Mouse (Mus musculus) cerebellum, adult 11 months (tissue): ENCODE measurements at regions not wholly inside any gene's neighbourhood (a gene's known extent, or its start where the extent isn't known, plus 50 kb on each side); places are given as distances from the start of the nearest gene placed in this dataset.
A peak's percentile ranks its signal among the peaks of the same experiment; 100 is the strongest.

Experiments
- DNase-seq: peaks from one replicate; pipeline ENCODE4 v3.0.0; 2022

DNA sequence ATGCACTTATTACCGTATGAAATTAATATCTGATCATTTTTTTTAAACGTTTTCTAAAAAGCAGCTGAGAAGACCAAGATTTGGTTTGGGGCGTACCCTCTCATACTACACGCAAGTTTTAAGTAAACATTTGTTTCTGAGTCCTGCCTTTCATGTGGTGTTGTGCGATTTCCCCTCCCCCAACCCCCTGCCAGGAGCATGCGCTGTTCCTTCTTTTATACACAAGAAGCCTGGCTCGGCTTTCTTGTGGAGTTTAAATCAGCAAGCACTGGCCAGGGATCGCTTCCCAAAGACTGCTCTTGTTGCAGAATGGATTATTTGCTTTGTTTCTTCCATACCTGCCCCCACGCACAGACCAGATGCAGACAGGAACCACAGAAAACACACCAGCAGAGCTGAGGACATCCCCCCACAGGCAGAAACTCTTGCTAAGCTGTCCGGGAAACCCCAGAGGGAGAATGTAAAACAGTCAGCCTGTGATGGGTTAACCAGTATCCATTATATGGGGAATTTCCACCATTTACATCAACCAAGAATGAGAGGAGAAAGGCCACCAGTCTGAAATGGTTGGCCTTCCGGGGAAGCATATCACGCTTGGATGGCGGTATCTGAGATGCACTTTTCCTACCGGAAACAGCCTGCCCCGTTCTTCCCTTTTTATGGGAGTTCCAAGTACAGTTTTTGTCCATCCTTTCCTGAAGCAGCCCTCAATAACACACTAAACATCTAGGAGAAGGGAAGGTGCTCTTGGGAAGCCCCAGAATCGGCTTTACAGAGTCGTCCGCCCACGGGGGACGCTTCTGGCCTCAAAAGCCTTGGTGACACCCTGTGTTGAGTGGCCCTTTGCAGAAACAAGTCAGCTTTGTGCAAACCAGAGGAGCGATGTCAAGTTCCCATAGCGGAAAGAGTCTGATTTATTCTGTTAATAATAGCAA is 91.3 kb downstream of the Tomm20 start:
- no peak for DNase-seq

DNA sequence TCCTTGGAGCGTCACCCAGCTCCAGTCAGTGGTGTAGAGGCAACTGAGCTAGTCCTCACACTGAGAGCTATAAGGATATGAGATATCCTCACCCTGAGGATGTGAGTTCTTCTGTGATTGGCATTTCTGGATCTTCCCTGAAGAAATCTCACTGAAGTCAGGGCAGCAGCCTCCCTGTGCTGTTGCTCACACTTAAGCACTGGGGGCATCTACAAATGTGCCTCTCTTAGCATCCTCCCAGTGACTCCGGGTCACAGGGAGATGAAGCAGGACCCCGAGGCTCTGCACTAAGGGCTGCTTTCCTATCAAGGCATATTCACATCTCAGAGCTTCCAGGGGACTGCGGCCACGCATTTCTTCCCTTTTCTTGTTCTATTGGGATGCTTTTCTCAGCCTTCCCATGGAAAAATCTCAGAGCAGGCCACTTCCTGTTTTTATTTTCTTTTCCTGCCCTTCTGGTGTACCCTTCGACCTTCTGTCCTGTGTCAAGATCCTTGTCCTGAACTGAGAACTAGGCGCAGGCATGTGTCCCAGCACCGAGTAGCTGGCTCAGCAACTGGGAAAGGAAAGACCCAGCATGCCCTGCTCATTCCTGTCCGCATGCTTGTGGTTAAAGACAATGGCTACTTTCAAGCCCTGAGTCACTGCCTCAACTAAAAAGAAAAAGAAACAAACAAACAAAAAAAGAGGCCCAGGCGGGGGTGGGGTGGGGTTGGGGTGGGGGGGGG is 92.8 kb downstream of the Tomm20 start:
- DNase-seq, result no peak

DNA sequence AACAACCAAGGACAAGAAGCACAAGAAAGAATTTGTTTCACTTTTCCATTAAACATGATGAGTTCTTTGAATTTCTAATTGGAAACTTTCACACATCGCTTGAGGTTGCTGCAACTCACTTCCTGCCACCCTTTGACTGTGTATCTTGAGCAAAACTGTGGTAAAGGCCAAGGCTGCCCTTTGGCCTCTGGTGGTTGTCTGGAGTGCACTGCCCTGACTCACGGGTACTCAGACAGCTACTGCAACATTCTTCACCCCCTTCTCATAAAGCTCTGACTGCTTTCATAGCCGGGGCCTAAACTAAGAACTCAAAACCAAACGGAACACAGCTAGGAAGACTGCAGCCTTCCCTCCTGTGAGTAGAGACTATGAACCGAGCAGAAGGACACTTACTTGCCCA is 93.5 kb downstream of the Tomm20 start:
- DNase-seq, result no peak

DNA sequence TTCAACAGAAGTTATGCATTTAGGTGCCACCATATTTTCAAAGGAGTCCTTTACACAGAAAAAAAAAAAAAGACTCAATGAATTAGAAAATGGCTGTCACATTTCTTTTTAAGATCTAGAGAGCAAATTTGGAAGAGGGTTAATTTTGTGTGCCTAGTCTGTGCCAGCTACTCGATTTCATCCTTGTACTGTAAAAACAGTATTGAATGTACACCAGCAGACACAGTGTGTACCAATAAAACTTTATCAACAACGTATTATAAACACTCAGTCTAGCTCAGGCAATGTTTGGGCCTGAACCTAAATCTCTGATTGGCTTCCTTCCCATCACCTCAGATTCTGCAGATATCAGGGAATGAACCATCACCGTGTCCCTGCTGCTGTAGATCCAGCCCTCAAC is 93.9 kb downstream of the Tomm20 start:
- DNase-seq, result no peak

DNA sequence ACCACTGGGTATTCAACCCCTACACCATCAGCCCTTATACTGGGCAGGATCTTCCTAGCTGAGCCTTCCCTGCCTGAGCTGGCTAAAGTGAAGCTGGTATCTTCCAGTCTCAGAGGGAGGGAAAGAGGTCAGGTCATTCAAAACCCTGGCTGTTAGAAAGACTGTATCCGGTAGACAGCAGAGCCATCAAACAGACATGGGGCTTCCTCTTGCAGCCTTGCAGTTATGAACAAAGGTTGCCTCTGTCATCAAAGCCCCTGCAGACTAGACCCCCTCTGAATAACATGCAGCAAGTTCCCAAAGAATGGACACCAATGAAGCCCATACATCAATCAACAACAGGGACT is 95.5 kb downstream of the Tomm20 start:
- no peak for DNase-seq

DNA sequence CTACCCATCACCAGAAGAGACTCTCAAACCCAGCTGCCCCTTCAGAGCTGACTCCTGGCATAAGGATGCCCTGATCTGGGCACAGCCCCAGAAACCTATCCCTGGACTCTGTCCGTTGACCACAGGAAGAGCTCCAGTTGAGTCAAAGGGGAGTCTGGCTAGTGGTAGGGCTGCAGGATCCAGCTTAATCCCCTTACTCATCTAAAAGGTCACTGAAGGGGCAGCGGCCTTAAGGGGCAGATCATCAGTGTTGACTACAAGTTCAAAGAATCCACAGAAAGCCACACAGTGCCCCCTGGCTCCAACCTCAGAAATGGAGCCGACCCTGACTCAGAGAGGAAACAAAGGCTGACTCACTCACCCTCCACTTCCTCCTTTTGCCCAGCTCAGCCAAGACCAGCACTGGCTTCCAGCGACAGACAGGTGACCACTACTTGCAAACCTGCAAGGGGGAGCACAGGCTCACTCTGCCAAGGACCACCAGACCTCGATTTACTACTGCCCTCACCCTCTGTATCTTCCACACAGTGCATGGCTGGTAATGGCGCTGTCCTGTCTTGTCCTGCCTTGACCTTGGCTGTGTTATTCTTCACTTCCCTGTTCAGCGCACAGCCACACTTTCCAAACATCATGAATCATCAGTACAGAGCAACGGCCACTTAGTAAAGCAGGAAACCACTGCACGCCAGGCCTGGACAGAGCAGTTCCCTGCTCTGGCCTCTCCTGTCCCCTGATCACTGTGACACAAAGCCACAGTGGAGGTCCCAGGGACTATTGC is 96.0 kb downstream of the Tomm20 start:
- no peak for DNase-seq

DNA sequence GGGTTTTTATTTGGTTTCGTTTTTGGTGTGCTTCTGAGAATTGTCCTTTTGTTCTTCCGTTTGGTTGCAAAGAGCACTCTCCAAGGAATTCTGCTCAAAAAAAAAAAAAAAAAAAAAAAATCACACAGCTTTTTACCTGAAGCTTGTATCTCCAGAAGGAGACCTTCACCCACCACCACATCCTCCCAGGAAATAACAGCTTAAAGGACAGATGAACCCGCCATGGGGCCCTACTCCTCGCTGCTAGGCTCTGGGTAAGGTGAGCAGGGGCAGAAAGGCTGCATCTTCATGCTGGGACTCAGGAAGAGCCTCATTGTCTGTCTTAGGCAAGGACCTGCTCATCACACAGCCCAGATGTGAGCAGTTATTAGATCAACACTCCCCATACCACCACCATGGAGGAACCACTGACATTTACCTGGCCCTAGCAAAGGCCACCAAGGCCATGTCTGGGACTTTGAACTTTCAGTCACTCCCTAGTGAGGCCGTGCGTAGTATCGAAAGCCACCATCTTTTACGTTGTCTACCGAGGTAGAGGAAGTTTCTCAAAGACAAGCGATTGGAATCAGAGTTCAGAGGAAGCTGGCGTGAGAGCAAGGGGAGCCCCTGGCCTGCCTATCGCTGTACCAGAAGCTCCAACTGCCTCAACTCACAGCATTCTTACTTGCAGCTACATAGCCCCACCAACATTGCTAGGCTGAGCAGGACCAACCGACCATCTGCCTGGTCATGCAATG is 97.1 kb downstream of the Tomm20 start:
- no peak for DNase-seq

DNA sequence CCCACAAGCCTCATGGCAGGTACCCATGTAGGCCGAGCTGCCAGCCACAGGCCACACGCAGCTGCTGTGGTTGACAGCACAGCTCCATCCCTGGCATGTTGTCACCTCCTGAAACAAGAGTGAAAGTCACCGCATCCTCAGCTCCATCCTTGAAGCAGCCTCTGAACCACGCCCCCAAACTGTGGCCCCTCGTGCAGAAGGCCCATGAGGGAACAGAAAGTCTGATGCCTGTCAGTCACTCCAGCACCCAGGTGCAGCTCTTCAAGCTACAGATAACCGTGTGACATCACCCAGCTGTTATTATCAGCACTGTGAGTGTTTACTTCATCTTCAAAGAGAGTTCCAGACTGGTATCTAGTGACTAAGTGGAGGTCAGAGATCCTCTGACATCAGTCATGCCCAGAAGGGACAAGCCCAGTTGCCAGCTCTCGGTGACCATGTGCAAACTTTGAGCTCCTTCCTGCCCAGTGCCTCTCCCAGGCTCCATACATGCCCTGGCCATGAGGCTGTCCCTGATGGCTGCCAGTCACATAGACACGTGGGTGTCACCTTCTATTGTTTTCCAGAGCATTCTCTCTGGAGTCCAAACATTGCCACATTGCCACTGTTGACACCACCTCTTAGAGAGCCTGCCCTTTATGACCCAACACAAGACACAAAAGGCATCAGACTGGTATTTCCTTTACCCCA is 97.8 kb downstream of the Tomm20 start:
- DNase-seq, result no peak

DNA sequence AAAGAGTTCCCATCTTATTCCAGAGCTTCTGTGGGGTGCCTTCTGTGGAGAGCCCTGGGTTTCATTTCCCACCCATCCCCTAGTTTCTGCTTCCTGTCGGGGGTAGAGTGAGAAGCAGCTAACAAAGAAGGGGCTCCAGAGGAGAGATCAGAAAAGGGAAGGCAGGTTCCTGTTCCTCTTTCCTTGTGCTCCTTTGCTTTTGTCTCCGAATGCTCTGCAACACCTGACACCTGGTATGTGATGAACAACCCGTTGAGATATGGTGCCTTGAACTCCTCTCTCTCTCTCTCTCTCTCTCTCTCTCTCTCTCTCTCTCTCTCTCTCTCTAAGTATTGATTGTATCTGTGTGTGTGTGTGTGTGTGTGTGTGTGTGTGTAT is 99.5 kb downstream of the Tomm20 start:
- no peak for DNase-seq

DNA sequence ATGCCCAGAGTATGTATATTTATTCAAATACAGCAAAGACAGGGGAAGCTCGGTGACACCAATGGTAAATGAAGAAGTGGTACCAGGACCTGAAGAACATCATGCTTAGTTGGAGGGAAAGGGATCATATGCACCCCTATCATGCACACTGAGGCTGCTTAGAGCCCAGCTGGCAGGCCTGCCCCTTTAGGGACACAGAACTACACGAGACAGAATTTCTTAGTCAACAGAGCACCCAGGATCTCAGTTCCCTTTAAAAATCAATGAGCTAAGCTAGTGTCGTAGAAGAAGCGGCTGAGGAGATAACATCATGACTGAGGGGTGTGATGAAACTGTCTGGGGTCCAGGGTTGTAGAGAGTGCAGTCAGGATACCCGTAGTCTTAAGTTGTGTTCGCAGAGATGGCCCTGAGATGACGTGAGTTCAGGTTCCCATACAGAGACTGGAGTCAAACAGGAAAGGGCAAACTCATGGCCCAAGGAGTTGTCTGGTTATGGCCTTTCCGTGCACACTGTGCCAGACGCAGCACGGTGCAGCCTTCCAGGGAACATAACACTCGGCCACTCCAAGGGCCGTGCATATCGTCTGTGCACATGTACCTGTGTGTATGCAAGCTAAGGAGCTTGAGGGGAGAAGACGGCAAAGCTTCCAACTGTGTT is 100.0 kb downstream of the Tomm20 start:
- no peak for DNase-seq

DNA sequence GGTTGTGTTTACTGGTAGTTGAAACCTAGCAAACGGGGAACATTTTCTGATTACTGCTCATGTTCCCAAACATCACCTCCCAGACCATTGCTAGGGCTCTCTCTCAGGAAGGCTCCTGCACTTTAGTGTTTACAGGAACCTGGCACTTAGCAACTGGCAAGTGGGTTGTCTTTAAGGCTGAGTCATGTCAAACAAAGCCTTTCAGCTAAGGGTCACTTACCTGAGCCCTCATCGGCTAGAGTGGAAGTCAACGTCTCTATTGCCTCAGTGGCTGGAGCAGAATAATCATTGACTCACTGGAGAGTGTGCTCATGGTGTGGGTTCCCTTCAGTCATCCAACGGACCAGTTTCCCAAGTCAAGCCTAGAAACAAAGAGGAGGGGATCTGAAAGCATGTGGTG is 101.0 kb downstream of the Tomm20 start:
- DNase-seq, result no peak

DNA sequence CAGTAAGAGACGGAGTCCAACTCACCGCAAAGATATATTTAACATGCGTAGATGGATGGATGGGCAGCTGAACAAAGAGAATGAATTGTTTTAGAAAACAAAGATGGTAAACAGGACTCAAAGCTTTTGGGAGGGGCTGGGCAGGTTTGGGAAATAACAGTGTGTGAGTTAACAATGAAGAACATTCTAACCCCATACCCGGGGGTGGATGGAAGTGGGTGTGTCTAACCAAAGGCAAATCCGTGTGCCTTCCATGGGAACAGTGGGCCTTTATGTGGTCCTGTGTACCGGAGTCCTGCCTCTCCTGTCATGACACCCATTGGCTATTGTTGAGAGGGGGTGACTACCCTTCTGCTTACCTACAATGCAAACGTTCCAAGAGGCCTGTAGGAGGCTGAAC is 104.5 kb downstream of the Tomm20 start:
- no peak for DNase-seq

DNA sequence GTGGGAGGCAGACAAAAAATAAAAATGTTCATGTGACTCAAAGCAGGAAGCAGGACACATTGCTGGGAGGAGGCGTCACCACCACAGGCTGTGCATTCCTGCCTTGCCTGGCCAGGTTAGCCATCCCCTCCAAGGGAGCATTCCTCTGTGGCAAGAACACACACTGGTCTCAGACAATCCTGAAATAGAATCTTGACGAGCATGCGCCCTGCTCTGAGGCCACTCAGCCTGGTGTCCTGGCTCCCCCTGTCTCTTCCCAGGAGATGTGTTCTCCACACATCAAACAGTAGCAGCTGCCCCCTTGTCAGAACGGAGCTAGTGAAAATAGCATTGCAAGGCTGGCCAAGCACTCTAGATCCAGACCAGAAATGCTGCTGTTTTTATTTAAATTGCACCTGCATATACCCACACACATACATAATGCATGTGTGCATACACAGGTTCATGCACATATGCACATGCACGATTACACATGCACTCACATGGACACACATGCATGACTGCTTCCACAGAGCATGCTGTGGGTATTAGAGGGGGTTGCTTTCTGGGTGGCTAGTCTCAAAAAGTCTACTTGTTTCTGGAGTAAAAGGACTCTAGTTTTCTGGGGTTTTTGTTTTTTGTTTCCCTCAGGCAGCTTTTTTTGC is 105.8 kb downstream of the Tomm20 start:
- DNase-seq, result peak; percentile 67

DNA sequence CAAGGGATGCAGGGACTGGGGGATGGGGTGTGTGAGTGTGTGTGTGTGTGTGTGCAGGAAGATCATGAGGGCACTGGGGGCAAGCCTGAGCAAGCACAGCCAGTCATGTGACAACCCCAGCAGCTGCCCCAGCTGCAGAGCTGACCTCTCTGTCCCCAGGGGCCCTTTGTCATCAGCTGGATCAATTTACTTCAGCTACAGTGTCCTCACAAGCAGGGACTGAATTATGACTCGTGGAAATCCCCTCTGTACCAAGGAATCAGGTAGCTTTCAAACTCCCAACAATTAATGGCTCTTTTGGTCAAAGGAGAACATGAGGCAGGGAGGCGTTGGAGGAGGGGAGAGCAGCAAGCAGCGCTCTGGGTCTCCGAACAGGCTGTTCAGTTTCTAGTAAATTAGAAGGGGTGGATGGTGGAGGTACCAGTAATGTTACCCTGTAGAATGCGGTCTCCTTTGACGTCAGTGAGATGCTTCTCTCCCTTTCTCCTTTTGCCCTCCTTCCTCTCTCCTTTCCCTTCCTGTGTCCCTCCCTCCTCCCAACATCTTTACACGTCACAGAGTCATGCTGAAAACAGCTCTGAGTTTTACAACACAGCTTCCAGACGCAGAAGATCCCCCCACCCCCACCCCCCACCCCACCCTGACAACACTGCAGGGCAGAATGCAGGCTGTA is 106.5 kb downstream of the Tomm20 start:
- no peak for DNase-seq

DNA sequence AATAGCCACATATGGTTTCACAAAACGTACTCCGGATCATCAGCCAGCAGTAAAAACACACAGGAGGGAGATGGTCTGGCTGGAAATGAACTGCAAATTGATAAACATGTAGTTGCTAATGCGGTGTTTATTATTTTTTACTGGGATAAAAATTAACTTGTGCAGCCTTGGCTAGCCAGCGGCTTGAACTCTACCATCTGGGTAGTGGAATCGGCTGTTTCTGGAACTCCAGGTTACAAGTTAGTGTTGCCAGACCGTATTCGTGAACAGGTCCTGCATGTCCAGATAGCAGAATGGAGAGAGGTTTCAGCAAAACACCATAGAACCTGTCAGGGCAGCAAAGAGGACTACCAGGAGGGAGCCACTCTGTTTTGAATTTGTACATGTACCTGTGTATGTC is 107.4 kb downstream of the Tomm20 start:
- DNase-seq, result no peak

DNA sequence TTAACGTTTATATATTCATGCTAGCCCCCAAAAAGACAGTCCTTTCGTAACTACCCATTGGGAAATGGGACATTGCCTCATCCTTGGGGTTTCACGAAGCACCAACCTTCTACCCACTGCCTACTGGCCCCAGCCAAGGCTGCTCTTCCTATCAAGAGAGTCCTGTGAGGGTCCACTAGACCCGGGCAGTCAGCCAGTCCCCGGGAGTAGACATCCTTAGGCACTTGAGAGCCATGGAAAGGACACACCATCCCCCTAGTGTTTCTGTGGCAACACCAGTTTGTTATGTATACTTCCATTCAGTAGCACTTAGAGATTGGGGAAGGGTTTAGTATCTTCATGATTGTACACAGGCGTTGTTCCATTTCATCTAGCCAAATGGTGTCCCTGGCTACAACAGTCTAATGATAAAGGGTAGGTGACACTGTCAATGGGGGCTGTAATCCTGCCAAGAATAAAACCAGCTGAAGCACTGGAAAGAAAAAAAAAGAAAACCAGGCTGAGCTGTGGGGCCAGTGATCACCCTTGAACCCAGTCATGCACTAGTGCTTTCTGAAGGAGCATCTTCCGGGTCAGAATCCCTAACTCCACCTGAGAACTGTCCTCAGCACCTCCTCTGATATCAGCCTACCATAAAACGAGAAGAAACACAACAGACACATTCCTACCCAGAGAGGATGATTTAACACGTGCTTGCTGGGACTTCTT is 108.2 kb downstream of the Tomm20 start:
- no peak for DNase-seq

DNA sequence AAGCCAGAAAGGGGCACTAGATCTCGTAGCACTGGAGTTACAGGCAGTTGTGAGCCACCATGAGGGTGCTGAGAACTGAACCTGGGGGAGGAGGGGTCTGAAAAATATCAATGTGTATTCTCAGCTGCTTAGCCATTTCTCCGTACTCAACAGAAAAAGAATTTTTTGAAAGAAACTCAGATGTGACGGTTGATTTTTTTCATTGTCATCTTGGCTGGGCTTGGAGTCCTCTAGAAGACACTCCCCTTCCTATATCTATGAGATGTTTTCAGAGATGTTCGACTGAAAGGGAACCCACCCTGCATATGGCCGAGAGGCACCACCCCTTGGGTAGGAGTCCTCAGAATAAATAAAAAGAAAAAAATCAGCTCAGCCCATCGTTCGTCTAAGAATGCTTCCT is 110.1 kb downstream of the Tomm20 start:
- DNase-seq, result no peak

DNA sequence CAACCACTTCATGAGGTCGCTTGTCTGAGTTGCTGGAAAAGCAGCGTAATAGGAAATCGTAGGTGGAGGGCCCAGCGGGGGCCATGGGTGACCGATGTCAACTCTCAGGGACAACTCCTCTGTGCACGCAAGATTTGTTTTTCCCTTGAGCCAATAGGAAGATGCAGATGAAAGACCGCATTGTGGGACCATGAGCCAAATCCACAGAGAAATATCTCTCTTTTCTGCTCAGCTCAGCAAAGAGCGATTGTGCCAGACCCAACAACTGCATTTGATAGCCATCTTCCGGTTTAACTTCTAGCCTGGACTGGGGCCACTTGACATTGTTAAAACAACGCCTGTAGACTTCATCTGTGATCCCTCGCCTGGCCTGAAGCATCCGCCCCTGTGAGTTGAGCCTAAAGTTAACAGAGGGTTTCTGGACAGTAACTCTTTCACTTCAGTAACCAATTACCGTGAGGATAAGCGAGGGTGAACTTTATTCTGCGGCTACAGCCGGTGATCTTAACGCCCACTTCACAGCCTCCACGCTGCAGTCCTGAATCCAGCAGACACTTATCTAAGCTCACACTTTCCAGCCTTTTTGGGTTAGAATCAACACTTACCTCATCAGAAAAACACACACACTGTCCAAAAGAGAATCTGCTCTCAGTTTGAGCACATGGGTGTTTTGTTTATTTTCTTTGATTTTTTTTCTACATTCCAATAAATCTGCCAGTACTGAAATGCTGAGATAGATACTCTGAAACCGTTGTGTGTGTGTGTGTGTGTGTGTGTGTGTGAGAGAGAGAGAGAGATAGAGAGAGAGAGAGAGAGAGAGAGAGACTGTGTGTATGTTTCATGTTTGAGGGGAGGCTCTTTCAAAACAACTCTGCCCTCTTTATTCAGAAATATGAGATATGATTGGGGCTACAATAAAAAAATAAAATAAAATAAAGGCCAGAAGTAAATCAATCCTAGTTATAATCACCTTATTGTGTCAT is 111.9 kb downstream of the Tomm20 start:
- DNase-seq, result no peak

DNA sequence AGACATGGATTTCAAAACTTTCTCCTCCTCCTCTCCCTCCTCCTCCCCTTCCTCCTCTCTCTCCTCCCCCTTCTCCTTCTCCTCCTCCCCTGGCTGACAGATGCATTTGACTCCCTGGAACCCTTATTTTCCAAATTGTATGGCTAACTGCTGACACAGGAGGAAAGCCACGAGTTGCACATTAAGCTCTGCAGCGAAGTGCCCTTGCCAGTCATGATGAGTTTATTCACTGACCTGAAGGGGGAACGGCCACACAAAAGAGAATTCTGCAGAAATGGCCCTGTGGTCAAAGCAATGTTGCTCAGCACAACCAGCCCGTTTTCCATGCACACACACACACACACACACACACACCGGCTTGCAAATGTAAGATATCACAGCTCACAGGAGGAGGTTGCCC is 112.6 kb downstream of the Tomm20 start:
- DNase-seq, result no peak
